Mouse (Mus musculus): Measurements from ENCODE around the gene Mvb12a. TPM values are rescaled to one million over a fixed set of nuclear protein-coding genes. Genes with fewer than 3 reads are reported as not detected.

Gene Mvb12a
- polyA plus RNA-seq, 1 experiment from 2014 or later: 59.7 TPM

DNA sequence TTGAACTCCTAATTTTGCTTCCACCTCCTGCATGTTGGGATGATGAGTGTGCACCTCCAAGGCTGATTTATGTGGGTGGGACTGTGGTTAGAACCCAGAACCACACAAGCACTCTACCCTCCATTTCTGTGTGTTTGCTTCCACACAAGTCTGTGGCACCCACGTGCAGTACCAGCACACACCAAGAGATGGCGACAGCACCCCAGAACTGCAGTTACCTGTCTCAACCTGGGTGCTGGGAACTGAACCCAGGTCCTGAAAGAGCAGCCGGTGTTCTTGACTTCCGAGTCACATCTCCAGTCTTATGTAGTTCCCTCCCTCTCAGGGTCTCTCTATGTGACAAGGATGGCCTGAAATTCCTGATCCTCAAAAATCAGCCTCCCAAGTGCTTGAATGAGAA, 21.3 kb downstream of the Mvb12a start:
- H3K9me3 ChIP-seq (replicated peaks; ENCODE audit: control insufficient read depth, low read length): 0 out of 2 replicates have a peak, but pooled peaks cover 3% of the 10 kb centered on the region
- 73% methylated on average over 4 of the region's 4 CpGs for WGBS (ENCODE audit: insufficient replicate concordance)
- H3K4me2 ChIP-seq: no peak overlapping the region
- H3K4me3 ChIP-seq (ENCODE audit: low read depth, low read length): no peak overlapping the region
- peaks cover 2% of the 10 kb centered on the region; the same call in 1 of the 2 replicates for H3K36me3 ChIP-seq (ENCODE audit: control insufficient read depth, insufficient read depth, low read length)
- peaks cover 4% of the 10 kb centered on the region for H3K4me1 ChIP-seq (ENCODE audit: control insufficient read depth, insufficient read depth, low read length)
- H3K27ac ChIP-seq (ENCODE audit: low read depth, low read length): no peak overlapping the region
- H3K27me3 ChIP-seq (ENCODE audit: control insufficient read depth, insufficient read depth, low read length): peaks cover 55% of the 10 kb centered on the region
- ATAC-seq (replicated peaks; ENCODE audit: insufficient number of reproducible peaks, low FRiP score, low TSS enrichment): no peak
- H3K9ac ChIP-seq (ENCODE audit: low read depth, low read length): no peak overlapping the region

DNA sequence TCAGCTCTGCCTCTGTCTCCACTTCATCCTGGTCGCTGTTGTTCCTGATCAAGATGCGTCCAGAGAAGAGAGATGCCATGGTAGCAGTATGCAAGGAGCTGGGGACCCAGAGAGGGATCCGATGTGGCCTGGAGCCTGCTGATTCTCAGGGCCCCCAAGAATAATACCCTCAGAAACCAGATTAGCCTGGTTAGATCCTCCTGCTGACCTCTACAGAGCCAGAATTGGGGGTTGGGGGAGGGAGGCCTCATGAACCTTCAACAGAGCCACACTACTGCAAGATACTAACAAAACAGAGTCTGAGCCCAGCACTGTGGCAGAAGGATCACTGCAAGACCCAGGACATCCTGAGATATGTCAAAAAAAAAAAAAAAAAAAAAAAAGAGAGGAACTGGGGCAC, 23.8 kb downstream of the Mvb12a start, which contains the start of gene Nxnl1:
Gene Nxnl1, minus strand, starts transcription at position 101 of the 400 bp plus-strand sequence.
- 58% methylated on average over 3 of the region's 3 CpGs for WGBS (ENCODE audit: insufficient replicate concordance)
- no peak within 1 kb of the TSS for H3K27ac ChIP-seq (ENCODE audit: low read depth, low read length)
- peaks cover 42% of the 10 kb centered on the region for H3K27me3 ChIP-seq (ENCODE audit: control insufficient read depth, insufficient read depth, low read length)

DNA sequence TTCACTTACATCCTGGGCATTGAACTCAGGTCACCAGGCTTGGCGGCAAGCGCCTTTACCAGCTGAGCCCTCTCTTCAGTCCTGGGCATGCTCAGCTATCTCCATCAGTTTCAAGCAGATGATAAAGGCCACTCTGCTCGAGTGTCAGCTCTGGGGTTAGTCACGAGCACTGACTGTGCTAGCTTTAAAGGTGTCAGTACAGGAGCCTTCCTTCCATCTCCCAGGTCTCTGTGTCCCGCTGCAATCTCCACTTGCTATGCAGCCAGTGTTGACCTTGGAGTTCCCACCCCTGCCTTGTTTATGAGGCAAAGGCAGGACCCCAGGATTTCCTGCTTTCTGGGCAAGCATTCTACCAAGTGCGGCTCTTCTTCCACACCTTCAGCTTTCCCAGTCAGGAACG, 24.9 kb downstream of the Mvb12a start:
- 58% methylated on average over 7 of the region's 7 CpGs for WGBS (ENCODE audit: insufficient replicate concordance)
- Histone ChIP-seq H3K27me3 (ENCODE audit: control insufficient read depth, insufficient read depth, low read length) (peaks cover 33% of the 10 kb centered on the region), H3K9ac (ENCODE audit: low read depth, low read length) (no peak overlapping the region), H3K4me2 (no peak overlapping the region), H3K27ac (ENCODE audit: low read depth, low read length) (no peak overlapping the region), H3K9me3 (replicated peaks; ENCODE audit: control insufficient read depth, low read length) (0 out of 2 replicates have a peak, but pooled peaks cover 3% of the 10 kb centered on the region), H3K36me3 (ENCODE audit: control insufficient read depth, insufficient read depth, low read length) (peaks cover 2% of the 10 kb centered on the region; the same call in 1 of the 2 replicates), H3K4me1 (ENCODE audit: control insufficient read depth, insufficient read depth, low read length) (peaks cover 12% of the 10 kb centered on the region), H3K4me3 (ENCODE audit: low read depth, low read length) (no peak overlapping the region)
- ATAC-seq (replicated peaks; ENCODE audit: insufficient number of reproducible peaks, low FRiP score, low TSS enrichment): no peak

More for the DNA sequence above, 23.8 kb downstream of the Mvb12a start, which contains the start of gene Nxnl1:
- no peak within 1 kb of the TSS for H3K4me3 ChIP-seq (ENCODE audit: low read depth, low read length)
- H3K9ac ChIP-seq (ENCODE audit: low read depth, low read length): no peak within 1 kb of the TSS
- H3K4me1 ChIP-seq (ENCODE audit: control insufficient read depth, insufficient read depth, low read length): peaks cover 12% of the 10 kb centered on the region
- 0 out of 2 replicates have a peak, but pooled peaks cover 3% of the 10 kb centered on the region for H3K9me3 ChIP-seq (replicated peaks; ENCODE audit: control insufficient read depth, low read length)
- peaks cover 2% of the 10 kb centered on the region; the same call in 1 of the 2 replicates for H3K36me3 ChIP-seq (ENCODE audit: control insufficient read depth, insufficient read depth, low read length)
- no peak for ATAC-seq (replicated peaks; ENCODE audit: insufficient number of reproducible peaks, low FRiP score, low TSS enrichment)
- no peak within 1 kb of the TSS for H3K4me2 ChIP-seq

DNA sequence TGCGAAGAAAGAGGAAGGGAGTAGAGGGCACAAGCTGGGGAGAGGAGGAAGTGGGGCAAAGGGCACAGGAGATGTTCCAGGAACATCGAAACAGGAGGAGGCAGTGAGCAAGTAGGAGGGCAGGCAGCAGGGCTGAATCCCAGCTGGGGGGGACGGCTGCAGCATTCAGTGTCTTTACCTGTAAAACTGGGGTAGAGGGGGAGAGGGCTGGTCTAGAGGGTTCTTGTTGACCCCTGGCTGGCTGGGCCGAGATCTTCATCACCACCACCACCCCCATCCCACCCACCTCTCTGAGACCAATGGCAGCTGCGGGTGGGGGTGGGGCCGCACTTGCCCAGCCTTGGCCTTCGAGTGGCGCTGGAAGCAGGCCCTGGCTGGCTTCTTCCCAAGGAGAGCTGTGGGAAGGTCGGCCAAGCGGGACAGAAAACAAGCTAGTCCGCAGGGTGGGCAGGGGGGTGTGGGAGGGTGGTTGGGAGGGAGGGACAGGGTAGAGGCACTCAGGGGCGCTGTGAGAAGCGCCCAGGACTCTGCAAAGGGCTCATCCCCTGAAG, 25.7 kb downstream of the Mvb12a start, which contains the start of gene Slc27a1:
Gene Slc27a1, plus strand, starts transcription at position 496 of the 551 bp plus-strand sequence.
- peak within 1 kb of the TSS; percentile 92 for H3K4me2 ChIP-seq
- peaks cover 2% of the 10 kb centered on the region; the same call in 1 of the 2 replicates for H3K36me3 ChIP-seq (ENCODE audit: control insufficient read depth, insufficient read depth, low read length)
- H3K9ac ChIP-seq (ENCODE audit: low read depth, low read length): peak within 1 kb of the TSS; percentile 64
- peak within 1 kb of the TSS; percentile 59 for H3K4me3 ChIP-seq (ENCODE audit: low read depth, low read length)
- no peak for ATAC-seq (replicated peaks; ENCODE audit: insufficient number of reproducible peaks, low FRiP score, low TSS enrichment)
- WGBS (ENCODE audit: insufficient replicate concordance): 14% methylated on average over 13 of the region's 13 CpGs
- H3K27me3 ChIP-seq (ENCODE audit: control insufficient read depth, insufficient read depth, low read length): peaks cover 24% of the 10 kb centered on the region
- H3K4me1 ChIP-seq (ENCODE audit: control insufficient read depth, insufficient read depth, low read length): peaks cover 12% of the 10 kb centered on the region
- H3K9me3 ChIP-seq (replicated peaks; ENCODE audit: control insufficient read depth, low read length): 0 out of 2 replicates have a peak, but pooled peaks cover 3% of the 10 kb centered on the region
- H3K27ac ChIP-seq (ENCODE audit: low read depth, low read length): no peak within 1 kb of the TSS

DNA sequence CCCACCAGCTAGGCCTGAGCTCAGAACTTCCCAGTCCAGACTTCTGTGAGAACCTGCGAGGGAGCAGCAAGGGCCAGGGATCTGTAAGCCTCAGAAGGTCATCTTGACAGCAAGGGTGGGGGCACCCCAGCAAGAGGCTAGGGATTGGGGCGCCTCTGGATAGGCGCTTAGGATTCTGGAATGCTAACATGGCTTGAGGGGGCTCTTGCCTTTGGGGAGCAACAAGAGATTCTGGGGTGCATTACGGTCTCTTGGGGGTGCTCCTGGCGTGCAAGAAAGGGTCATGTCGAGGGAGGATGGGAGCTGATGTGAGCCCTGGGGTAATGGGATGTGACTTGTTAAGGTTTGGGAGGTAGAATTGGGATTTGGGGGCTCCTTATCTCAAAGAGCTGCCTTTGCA, 26.2 kb downstream of the Mvb12a start:
- H3K4me2 ChIP-seq: peak overlapping the region; percentile 92
- H3K4me1 ChIP-seq (ENCODE audit: control insufficient read depth, insufficient read depth, low read length): peaks cover 12% of the 10 kb centered on the region
- H3K4me3 ChIP-seq (ENCODE audit: low read depth, low read length): peak overlapping the region; percentile 59
- 26% methylated on average over 6 of the region's 6 CpGs for WGBS (ENCODE audit: insufficient replicate concordance)
- peaks cover 24% of the 10 kb centered on the region for H3K27me3 ChIP-seq (ENCODE audit: control insufficient read depth, insufficient read depth, low read length)
- ATAC-seq (replicated peaks; ENCODE audit: insufficient number of reproducible peaks, low FRiP score, low TSS enrichment): no peak
- no peak overlapping the region for H3K27ac ChIP-seq (ENCODE audit: low read depth, low read length)
- H3K36me3 ChIP-seq (ENCODE audit: control insufficient read depth, insufficient read depth, low read length): peaks cover 1% of the 10 kb centered on the region; the same call in 1 of the 2 replicates
- no peak overlapping the region for H3K9ac ChIP-seq (ENCODE audit: low read depth, low read length)
- 0 out of 2 replicates have a peak, but pooled peaks cover 3% of the 10 kb centered on the region for H3K9me3 ChIP-seq (replicated peaks; ENCODE audit: control insufficient read depth, low read length)

DNA sequence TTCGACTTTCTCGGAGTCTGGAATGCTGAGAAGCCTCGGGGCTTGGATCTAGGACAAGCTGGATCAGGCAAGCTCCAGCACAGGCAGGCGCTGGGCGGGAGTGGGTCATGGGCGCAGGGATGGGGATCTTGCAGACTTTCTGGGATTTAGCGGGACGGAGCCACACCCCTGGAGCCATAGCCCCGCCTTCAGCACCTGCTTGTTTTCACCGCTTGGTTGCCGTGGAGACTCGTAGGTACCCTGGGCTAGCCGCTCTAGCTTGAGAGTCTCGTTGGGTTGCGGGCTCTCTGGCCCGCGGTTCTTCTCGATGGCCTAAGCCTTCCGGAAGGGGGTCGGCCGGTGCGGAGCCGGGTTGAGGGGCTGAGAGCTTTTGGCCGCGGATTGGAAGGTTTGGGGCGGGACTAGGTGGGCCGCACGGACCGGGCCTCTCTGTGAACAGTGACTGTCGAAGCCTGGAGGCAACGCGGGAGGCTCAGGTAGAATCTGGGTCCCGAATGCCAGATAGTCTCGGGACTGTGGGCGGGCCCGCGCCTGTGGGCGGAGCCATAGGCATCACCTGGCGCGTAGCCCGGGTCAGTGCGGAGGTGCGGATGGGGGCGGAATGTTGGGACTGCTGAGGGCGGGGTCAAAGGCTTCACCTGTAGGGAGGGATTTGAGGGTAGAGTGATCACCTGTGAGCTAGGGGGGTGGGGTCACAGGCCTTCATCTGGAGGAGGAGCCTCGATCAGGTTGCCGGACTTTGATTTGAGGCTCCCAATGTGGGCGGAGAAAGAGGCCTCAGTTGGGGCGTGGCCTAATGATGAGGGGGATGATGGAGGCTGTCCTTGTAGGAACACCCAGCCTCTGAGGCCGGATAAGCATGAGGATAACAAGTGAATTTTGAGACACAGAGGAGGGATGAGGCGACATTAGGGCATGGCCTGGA, 26.9 kb downstream of the Mvb12a start:
- Histone ChIP-seq H3K4me2 (peak overlapping the region; percentile 92), H3K27ac (ENCODE audit: low read depth, low read length) (no peak overlapping the region), H3K4me3 (ENCODE audit: low read depth, low read length) (peak overlapping the region; percentile 59), H3K4me1 (ENCODE audit: control insufficient read depth, insufficient read depth, low read length) (peaks cover 12% of the 10 kb centered on the region), H3K9ac (ENCODE audit: low read depth, low read length) (peak overlapping the region; percentile 64), H3K27me3 (ENCODE audit: control insufficient read depth, insufficient read depth, low read length) (peaks cover 24% of the 10 kb centered on the region), H3K9me3 (replicated peaks; ENCODE audit: control insufficient read depth, low read length) (no peaks in the 10 kb centered on the region), H3K36me3 (ENCODE audit: control insufficient read depth, insufficient read depth, low read length) (no peaks in the 10 kb centered on the region)
- peak; percentile 64 for ATAC-seq (replicated peaks; ENCODE audit: insufficient number of reproducible peaks, low FRiP score, low TSS enrichment)
- WGBS (ENCODE audit: insufficient replicate concordance): under 1% methylated on average over 51 of the region's 51 CpGs

DNA sequence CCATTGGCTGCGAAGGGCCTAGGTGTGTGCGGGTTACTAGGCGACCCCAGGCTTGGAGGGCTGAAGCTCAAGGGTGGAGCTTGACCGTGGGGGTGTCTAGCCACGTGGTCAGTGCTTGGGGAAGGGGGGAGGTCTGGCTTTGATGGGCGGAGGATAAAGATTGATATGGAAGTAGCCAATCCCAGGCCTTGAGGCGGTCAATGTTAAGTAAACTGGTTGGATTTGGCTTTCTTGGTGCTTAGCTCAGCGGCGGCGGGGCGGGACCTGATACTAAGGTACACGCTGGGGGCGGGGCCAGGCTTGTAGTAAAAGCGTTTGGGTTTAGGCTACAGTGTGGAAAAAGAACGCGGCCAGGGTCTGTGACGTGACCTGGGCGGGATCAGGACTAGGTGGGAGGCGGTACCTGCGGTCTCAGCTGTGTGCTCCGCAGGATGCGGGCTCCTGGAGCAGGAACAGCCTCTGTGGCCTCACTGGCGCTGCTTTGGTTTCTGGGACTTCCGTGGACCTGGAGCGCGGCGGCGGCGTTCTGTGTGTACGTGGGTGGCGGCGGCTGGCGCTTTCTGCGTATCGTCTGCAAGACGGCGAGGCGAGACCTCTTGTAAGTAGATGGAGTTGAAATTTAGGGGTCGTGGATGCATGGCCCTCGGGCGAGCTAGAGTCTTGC, 27.7 kb downstream of the Mvb12a start:
- Histone ChIP-seq H3K36me3 (ENCODE audit: control insufficient read depth, insufficient read depth, low read length) (no peaks in the 10 kb centered on the region), H3K27me3 (ENCODE audit: control insufficient read depth, insufficient read depth, low read length) (peaks cover 24% of the 10 kb centered on the region), H3K4me2 (peak overlapping the region; percentile 92), H3K4me3 (ENCODE audit: low read depth, low read length) (peak overlapping the region; percentile 59), H3K9me3 (replicated peaks; ENCODE audit: control insufficient read depth, low read length) (no peaks in the 10 kb centered on the region), H3K4me1 (ENCODE audit: control insufficient read depth, insufficient read depth, low read length) (peaks cover 12% of the 10 kb centered on the region), H3K27ac (ENCODE audit: low read depth, low read length) (0 out of 2 replicates have a peak overlapping the region, but pooled peaks have one; percentile 17), H3K9ac (ENCODE audit: low read depth, low read length) (peak overlapping the region; percentile 74)
- WGBS (ENCODE audit: insufficient replicate concordance): 1% methylated on average over 41 of the region's 41 CpGs
- peak; percentile 82 for ATAC-seq (replicated peaks; ENCODE audit: insufficient number of reproducible peaks, low FRiP score, low TSS enrichment)

DNA sequence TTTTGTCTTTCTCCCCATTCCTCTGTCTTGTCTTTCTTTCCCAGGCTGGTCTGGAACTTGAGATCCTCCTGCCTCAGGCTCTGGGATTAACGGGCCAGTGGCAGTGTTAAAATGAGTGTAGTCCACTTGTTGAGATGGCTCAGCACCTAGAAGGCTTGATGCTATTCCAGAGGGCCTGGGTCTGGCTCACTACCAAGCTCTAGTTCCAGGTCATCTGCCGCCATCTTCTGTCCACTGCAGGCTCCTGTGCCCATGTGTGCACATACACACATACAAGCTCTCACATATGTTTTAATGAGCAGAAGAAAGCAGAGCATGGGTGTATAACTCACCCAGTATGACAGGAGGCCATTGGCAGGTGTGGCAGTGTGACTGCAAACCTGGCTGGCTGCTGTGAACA, 29.4 kb downstream of the Mvb12a start:
- no peaks in the 10 kb centered on the region for H3K36me3 ChIP-seq (ENCODE audit: control insufficient read depth, insufficient read depth, low read length)
- no peak overlapping the region for H3K4me2 ChIP-seq
- H3K4me3 ChIP-seq (ENCODE audit: low read depth, low read length): no peak overlapping the region
- H3K9me3 ChIP-seq (replicated peaks; ENCODE audit: control insufficient read depth, low read length): no peaks in the 10 kb centered on the region
- no peak overlapping the region for H3K27ac ChIP-seq (ENCODE audit: low read depth, low read length)
- no peak for ATAC-seq (replicated peaks; ENCODE audit: insufficient number of reproducible peaks, low FRiP score, low TSS enrichment)
- no peak overlapping the region for H3K9ac ChIP-seq (ENCODE audit: low read depth, low read length)
- WGBS (ENCODE audit: insufficient replicate concordance): 84% methylated on average over 2 of the region's 2 CpGs
- H3K4me1 ChIP-seq (ENCODE audit: control insufficient read depth, insufficient read depth, low read length): peaks cover 12% of the 10 kb centered on the region
- H3K27me3 ChIP-seq (ENCODE audit: control insufficient read depth, insufficient read depth, low read length): peaks cover 17% of the 10 kb centered on the region
